Mouse (Mus musculus): ENCODE results near the gene Gcn1l1. TPM values are rescaled to one million over a fixed set of nuclear protein-coding genes. Genes with fewer than 3 reads are reported as not detected.
A peak's percentile ranks its signal among the peaks of the same experiment; 100 is the strongest.

The Gcn1l1 gene
- polyA plus RNA-seq, 1 experiment from 2014 or later = 25.5 TPM

DNA sequence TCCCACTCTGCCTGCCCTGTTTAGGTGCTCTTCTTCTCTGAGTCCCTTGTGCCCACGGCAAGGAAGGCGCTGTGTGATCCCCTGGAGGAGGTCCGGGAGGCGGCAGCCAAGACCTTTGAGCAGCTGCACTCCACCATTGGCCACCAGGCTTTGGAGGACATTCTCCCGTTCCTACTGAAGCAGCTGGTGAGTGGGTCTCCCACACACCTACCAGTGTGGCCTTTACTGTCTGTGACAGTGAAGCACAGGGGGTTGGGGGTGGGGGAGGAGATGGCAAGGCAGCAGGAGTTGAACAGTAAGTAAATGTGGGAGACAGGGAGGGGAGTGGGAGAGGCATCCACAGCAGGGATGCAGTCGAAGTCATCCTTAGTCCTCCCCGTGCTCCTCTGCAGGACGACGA lies 48.3 kb downstream of the Gcn1l1 start:
- H3K27ac ChIP-seq (ENCODE audit: low read length) = no peak overlapping the region
- no peak overlapping the region for H3K9ac ChIP-seq (ENCODE audit: low read depth, low read length)
- no peaks in the 10 kb centered on the region for H3K27me3 ChIP-seq (replicated peaks; ENCODE audit: control insufficient read depth, insufficient read depth, low read length)
- no peak for ATAC-seq
- H3K4me1 ChIP-seq (ENCODE audit: control insufficient read depth, insufficient read depth, low read length) = no peaks in the 10 kb centered on the region
- H3K4me2 ChIP-seq (ENCODE audit: low read depth, low read length) = no peak overlapping the region
- WGBS = 92% methylated on average over 9 of the region's 9 CpGs
- no peak overlapping the region for H3K4me3 ChIP-seq (ENCODE audit: low read length)
- no peaks in the 10 kb centered on the region for H3K9me3 ChIP-seq (ENCODE audit: control insufficient read depth, low read length)
- H3K36me3 ChIP-seq (ENCODE audit: control insufficient read depth, insufficient read depth, low read length) = peaks cover 39% of the 10 kb centered on the region

DNA sequence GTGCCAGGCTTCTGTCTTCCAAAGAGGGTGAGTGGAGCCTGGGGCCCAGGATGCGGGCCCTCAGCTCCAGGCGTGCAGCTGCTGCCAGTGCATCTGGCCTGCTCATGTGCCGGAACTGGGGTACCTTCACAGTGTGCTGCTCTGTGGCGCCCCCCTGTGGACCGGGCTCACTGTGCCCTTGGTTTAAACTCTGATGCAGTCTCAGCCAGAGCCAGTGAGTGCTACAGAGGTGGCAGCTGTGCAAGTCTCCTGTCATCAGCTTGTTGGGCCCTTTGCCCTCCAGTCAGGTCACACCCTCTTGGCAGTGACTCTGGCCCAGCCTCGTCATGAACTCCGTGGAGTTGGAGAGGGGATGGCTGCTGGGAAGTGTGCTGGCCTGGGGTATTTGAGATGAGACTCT lies 49.9 kb downstream of the Gcn1l1 start:
- no peaks in the 10 kb centered on the region for H3K9me3 ChIP-seq (ENCODE audit: control insufficient read depth, low read length)
- H3K4me2 ChIP-seq (ENCODE audit: low read depth, low read length) = no peak overlapping the region
- no peaks in the 10 kb centered on the region for H3K27me3 ChIP-seq (replicated peaks; ENCODE audit: control insufficient read depth, insufficient read depth, low read length)
- no peak overlapping the region for H3K4me3 ChIP-seq (ENCODE audit: low read length)
- peaks cover 38% of the 10 kb centered on the region for H3K36me3 ChIP-seq (ENCODE audit: control insufficient read depth, insufficient read depth, low read length)
- no peak for ATAC-seq
- H3K9ac ChIP-seq (ENCODE audit: low read depth, low read length) = no peak overlapping the region
- H3K4me1 ChIP-seq (ENCODE audit: control insufficient read depth, insufficient read depth, low read length) = no peaks in the 10 kb centered on the region
- H3K27ac ChIP-seq (ENCODE audit: low read length) = no peak overlapping the region
- 81% methylated on average over 7 of the region's 7 CpGs for WGBS

DNA sequence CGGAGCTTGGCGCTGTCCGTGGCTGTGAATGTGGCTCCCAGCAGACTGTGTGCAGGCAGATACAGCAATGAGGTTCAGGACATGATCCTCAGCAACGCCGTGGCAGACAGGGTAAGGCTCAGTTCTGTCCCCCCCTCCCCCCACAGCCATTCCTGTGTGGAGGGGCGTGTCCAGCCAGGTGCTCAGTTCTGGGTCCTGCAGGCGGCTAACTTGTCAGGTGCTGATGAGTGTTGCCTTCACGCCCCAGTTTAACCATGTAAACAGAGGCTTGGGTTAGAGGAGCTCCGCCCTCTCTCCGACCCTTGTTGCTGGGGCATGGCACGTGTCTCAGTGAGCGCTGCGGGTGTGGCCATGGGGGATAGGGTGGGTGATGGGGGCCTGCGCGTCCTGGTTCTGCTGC lies 54.6 kb downstream of the Gcn1l1 start:
- no peaks in the 10 kb centered on the region for H3K27me3 ChIP-seq (replicated peaks; ENCODE audit: control insufficient read depth, insufficient read depth, low read length)
- H3K27ac ChIP-seq (ENCODE audit: low read length) = no peak overlapping the region
- H3K36me3 ChIP-seq (ENCODE audit: control insufficient read depth, insufficient read depth, low read length) = peaks cover 26% of the 10 kb centered on the region
- 79% methylated on average over 15 of the region's 15 CpGs for WGBS
- ATAC-seq = 0 out of 2 replicates have a peak, but pooled peaks have one; percentile 30
- no peak overlapping the region for H3K4me2 ChIP-seq (ENCODE audit: low read depth, low read length)
- H3K4me3 ChIP-seq (ENCODE audit: low read length) = no peak overlapping the region
- H3K9me3 ChIP-seq (ENCODE audit: control insufficient read depth, low read length) = no peaks in the 10 kb centered on the region
- no peaks in the 10 kb centered on the region for H3K4me1 ChIP-seq (ENCODE audit: control insufficient read depth, insufficient read depth, low read length)
- H3K9ac ChIP-seq (ENCODE audit: low read depth, low read length) = no peak overlapping the region

DNA sequence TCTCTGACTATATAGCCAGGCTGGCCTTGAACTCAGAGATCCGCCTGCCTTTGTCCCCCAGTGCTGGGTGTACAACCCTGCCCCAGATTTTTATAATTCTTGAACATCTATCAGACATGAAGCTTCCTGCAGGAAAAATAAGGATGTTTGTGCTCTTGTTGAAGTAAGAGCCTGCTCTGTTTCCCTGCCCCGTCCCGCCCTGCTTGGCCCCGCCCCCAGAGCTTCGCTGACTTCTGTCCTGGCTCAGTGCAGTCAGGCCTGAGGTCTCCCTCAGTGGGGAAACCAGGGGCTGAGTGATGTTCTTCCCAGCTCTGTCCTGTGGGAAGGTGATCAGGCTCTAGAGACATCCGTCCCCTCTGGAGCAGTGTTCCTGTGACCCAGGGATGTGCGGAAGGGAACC lies 57.6 kb downstream of the Gcn1l1 start:
- peaks cover 7% of the 10 kb centered on the region for H3K36me3 ChIP-seq (ENCODE audit: control insufficient read depth, insufficient read depth, low read length)
- ATAC-seq = no peak
- H3K27me3 ChIP-seq (replicated peaks; ENCODE audit: control insufficient read depth, insufficient read depth, low read length) = no peaks in the 10 kb centered on the region
- H3K4me3 ChIP-seq (ENCODE audit: low read length) = no peak overlapping the region
- H3K9ac ChIP-seq (ENCODE audit: low read depth, low read length) = no peak overlapping the region
- WGBS = 79% methylated on average over 7 of the region's 7 CpGs
- no peak overlapping the region for H3K27ac ChIP-seq (ENCODE audit: low read length)
- no peak overlapping the region for H3K4me2 ChIP-seq (ENCODE audit: low read depth, low read length)
- no peaks in the 10 kb centered on the region for H3K4me1 ChIP-seq (ENCODE audit: control insufficient read depth, insufficient read depth, low read length)
- H3K9me3 ChIP-seq (ENCODE audit: control insufficient read depth, low read length) = no peaks in the 10 kb centered on the region

DNA sequence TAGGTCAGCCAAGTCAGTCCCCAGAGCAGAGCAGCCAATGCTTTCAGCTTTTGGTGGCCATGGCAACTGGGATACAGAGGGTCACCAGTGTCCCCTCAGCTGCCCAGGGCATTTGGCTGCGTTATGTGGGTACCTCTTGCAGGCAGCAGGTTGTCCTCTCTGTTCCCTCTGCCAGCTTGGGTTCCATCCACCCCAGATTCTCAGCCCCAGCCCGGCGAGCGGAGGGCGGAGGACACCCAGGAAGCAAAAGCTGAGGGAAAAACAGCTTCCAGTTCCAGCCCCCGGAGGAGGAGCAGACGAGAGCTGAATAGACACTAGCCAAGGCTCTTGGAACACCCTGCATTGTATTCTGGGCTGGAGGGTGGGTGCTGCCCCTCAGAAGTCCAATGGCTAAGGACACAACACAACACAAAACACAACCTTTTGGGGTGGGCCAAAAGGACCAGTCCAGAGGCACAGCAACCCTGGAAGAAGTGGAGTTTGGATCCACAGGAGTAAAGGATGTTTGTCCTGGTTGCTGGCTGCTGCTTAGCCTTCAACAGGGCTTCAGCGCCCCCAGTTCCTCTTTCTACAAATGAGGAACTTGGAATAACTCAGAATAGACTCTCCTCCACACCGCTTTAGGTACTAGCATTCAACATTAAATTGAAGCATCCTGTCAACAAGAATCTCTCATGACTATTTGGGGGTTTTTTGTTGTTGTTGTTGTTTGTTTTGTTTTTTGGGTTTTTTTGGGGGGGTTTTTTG lies 58.8 kb downstream of the Gcn1l1 start:
- no peak overlapping the region for H3K4me2 ChIP-seq (ENCODE audit: low read depth, low read length)
- H3K9me3 ChIP-seq (ENCODE audit: control insufficient read depth, low read length) = no peaks in the 10 kb centered on the region
- peaks cover 7% of the 10 kb centered on the region for H3K36me3 ChIP-seq (ENCODE audit: control insufficient read depth, insufficient read depth, low read length)
- no peak overlapping the region for H3K9ac ChIP-seq (ENCODE audit: low read depth, low read length)
- no peaks in the 10 kb centered on the region for H3K4me1 ChIP-seq (ENCODE audit: control insufficient read depth, insufficient read depth, low read length)
- no peak overlapping the region for H3K27ac ChIP-seq (ENCODE audit: low read length)
- no peaks in the 10 kb centered on the region for H3K27me3 ChIP-seq (replicated peaks; ENCODE audit: control insufficient read depth, insufficient read depth, low read length)
- 83% methylated on average over 9 of the region's 9 CpGs for WGBS
- no peak for ATAC-seq
- no peak overlapping the region for H3K4me3 ChIP-seq (ENCODE audit: low read length)

DNA sequence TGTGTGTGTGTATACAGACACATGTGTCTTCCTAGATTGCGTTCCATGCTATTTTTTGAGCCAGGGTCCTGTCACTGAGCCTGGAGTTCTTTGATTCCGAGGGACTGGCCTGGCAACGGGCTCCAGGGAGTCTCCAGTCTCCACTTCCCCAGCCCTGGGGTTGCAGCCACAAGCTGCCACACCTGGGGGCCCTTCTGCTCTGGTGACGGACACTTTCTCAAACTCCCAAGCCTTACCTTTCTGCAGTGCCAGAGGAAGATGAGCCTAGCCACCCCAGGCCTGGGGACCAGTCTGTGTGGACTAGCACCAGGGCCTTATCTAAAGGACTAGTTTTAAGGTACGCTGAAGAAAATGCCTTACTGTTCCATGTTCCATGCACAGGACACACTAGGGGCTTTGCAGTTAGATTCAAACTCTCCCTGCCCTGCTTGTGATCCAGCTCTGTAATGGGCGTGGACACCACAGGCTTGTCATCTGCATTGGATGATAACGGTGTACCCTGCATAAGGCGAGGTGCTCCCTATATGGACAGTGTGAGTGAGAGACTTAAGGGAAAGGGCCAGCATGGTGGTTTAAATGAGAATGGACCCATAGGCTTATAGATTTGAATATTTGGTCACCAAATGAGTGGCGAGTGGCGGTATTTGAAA lies 61.3 kb downstream of the Gcn1l1 start:
- H3K4me1 ChIP-seq (ENCODE audit: control insufficient read depth, insufficient read depth, low read length) = peaks cover 7% of the 10 kb centered on the region
- no peak overlapping the region for H3K4me3 ChIP-seq (ENCODE audit: low read length)
- H3K36me3 ChIP-seq (ENCODE audit: control insufficient read depth, insufficient read depth, low read length) = no peaks in the 10 kb centered on the region; the same call in 1 of the 2 replicates
- H3K27ac ChIP-seq (ENCODE audit: low read length) = no peak overlapping the region
- H3K4me2 ChIP-seq (ENCODE audit: low read depth, low read length) = no peak overlapping the region
- H3K27me3 ChIP-seq (replicated peaks; ENCODE audit: control insufficient read depth, insufficient read depth, low read length) = no peaks in the 10 kb centered on the region
- WGBS = 84% methylated on average over 10 of the region's 10 CpGs
- peak; percentile 52 for ATAC-seq
- no peaks in the 10 kb centered on the region for H3K9me3 ChIP-seq (ENCODE audit: control insufficient read depth, low read length)
- H3K9ac ChIP-seq (ENCODE audit: low read depth, low read length) = no peak overlapping the region

DNA sequence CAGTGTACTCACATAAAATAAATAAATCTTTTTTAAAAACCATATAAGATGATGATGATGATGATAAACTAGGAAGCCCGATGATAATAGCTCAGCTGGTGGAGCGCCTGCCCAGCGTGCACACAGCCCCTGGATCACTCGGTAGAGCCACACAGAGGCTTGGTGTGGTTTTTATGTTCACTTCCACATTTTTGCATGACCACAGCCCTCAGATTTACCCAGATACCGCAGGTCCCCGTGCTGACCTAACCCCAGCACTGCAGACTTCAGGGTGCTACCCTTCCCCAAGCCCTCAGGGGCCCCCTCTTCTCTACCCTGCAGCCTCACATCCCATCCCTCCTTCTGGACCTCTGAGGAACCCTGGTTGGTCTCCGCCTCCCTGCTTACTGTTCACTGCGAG lies 63.0 kb downstream of the Gcn1l1 start:
- 67% methylated on average over 8 of the region's 8 CpGs for WGBS
- no peaks in the 10 kb centered on the region for H3K9me3 ChIP-seq (ENCODE audit: control insufficient read depth, low read length)

DNA sequence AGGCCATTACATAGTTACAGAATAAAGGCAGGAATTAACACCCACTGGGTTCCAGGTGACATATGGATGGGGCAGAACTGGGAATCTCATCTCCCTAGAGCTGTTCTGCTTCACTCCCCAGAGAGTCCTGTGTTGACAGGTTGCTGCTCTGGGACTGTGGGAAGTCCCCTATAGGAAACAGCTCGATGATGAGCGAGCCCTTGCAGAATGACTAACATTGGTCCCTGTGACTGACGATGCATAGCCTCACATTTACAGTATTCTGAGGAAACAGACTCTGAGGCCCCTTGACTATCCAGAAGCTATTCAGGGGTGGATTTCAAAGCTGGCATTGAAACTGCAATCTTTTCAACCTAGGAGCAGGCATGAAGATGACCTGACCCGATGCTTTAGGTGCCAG lies 64.6 kb downstream of the Gcn1l1 start:
- WGBS = 91% methylated on average over 4 of the region's 4 CpGs
- no peak for ATAC-seq

More for the DNA sequence above, 63.0 kb downstream of the Gcn1l1 start:
- no peaks in the 10 kb centered on the region for H3K36me3 ChIP-seq (ENCODE audit: control insufficient read depth, insufficient read depth, low read length)
- ATAC-seq = no peak
- H3K27ac ChIP-seq (ENCODE audit: low read length) = no peak overlapping the region
- no peak overlapping the region for H3K9ac ChIP-seq (ENCODE audit: low read depth, low read length)
- no peaks in the 10 kb centered on the region for H3K27me3 ChIP-seq (replicated peaks; ENCODE audit: control insufficient read depth, insufficient read depth, low read length)
- no peak overlapping the region for H3K4me2 ChIP-seq (ENCODE audit: low read depth, low read length)
- no peak overlapping the region for H3K4me3 ChIP-seq (ENCODE audit: low read length)
- H3K4me1 ChIP-seq (ENCODE audit: control insufficient read depth, insufficient read depth, low read length) = peaks cover 12% of the 10 kb centered on the region

DNA sequence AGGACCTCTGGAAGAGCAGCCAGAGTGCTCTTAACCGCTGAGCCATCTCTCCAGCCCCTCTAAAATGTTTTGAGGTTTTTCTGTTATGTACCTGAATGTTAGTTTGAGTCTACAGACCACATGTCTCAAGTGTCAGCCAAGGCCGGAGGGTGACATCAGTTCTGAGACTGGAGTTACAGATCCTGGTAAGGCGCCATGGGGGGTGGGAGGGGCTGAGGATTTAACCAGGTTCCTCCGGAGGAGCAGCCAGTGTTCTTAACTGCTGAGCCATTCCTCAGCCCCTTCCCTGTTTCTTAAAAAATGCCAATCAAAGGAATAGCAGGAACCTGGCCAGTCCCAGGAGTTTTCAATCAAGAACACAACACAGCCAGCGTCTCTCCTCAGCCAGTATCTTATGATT lies 65.2 kb downstream of the Gcn1l1 start:
- Histone ChIP-seq H3K27me3 (replicated peaks; ENCODE audit: control insufficient read depth, insufficient read depth, low read length) (no peaks in the 10 kb centered on the region), H3K4me2 (ENCODE audit: low read depth, low read length) (no peak overlapping the region), H3K9ac (ENCODE audit: low read depth, low read length) (no peak overlapping the region), H3K4me1 (ENCODE audit: control insufficient read depth, insufficient read depth, low read length) (peaks cover 21% of the 10 kb centered on the region), H3K4me3 (ENCODE audit: low read length) (no peak overlapping the region), H3K9me3 (ENCODE audit: control insufficient read depth, low read length) (no peaks in the 10 kb centered on the region), H3K27ac (ENCODE audit: low read length) (no peak overlapping the region), H3K36me3 (ENCODE audit: control insufficient read depth, insufficient read depth, low read length) (no peaks in the 10 kb centered on the region)
- no peak for ATAC-seq
- 55% methylated on average over 5 of the region's 5 CpGs for WGBS

More for the DNA sequence above, 64.6 kb downstream of the Gcn1l1 start:
- Histone ChIP-seq H3K27ac (ENCODE audit: low read length) (no peak overlapping the region), H3K27me3 (replicated peaks; ENCODE audit: control insufficient read depth, insufficient read depth, low read length) (no peaks in the 10 kb centered on the region), H3K9me3 (ENCODE audit: control insufficient read depth, low read length) (no peaks in the 10 kb centered on the region), H3K4me1 (ENCODE audit: control insufficient read depth, insufficient read depth, low read length) (peaks cover 18% of the 10 kb centered on the region), H3K36me3 (ENCODE audit: control insufficient read depth, insufficient read depth, low read length) (no peaks in the 10 kb centered on the region), H3K4me2 (ENCODE audit: low read depth, low read length) (no peak overlapping the region), H3K9ac (ENCODE audit: low read depth, low read length) (no peak overlapping the region), H3K4me3 (ENCODE audit: low read length) (no peak overlapping the region)
